Mouse (Mus musculus) cerebellum, adult 2 months (tissue): ENCODE results near the gene Bcr. TPM values are rescaled to one million over a fixed set of nuclear protein-coding genes. Genes with fewer than 3 reads are reported as not detected.

Experiments
- DNase-seq, 2 experiments: peaks; one replicate each; pipeline ENCODE4 v3.0.0; 2021
- H3K27ac ChIP-seq: fragments of 200-500 bp; 2 replicates; pipeline ENCODE4 v1.5.1; 2012; ENCODE audit warnings: low read length, control low read depth, inconsistent platforms; ENCODE audit not compliant: insufficient read depth
- H3K27me3 ChIP-seq: fragments of 200-500 bp; 2 replicates; pipeline ENCODE4 v1.6.1; 2012; ENCODE audit warnings: inconsistent platforms, mild to moderate bottlenecking, low read length, moderate library complexity; ENCODE audit not compliant: control insufficient read depth, insufficient read depth
- H3K4me1 ChIP-seq: fragments of 200-500 bp; 2 replicates; pipeline ENCODE4 v1.6.1; 2011; ENCODE audit warnings: low read length; ENCODE audit not compliant: control insufficient read depth, insufficient read depth
- H3K4me3 ChIP-seq: fragments of 200-500 bp; replicated peaks from 2 replicates; pipeline ENCODE3; 2011; ENCODE audit warnings: mild to moderate bottlenecking, low read depth, low read length, control low read depth; ENCODE audit not compliant: insufficient read depth
- CTCF ChIP-seq: fragments of 200-500 bp; IDR thresholded peaks from 2 replicates; pipeline ENCODE4 v1.5.1; 2011; ENCODE audit warnings: low read depth, mild to moderate bottlenecking, control low read depth, low read length, moderate library complexity, borderline replicate concordance; ENCODE audit not compliant: insufficient read depth
- POLR2A ChIP-seq: fragments of 200-500 bp; IDR thresholded peaks from 2 replicates; pipeline ENCODE4 v1.6.1; 2011; ENCODE audit warnings: low read length, control low read depth, borderline replicate concordance; ENCODE audit not compliant: insufficient read depth
- WGBS: fragments of 180-500 bp; shearing (Covaris S2); methylation state at CpG from one replicate; pipeline ENCODE4 v1.1.7; 2018; 5-methylcytosine and 5-hydroxymethylcytosine counted together
- polyA plus RNA-seq: library from polyadenylated mRNA; depleted of rRNA; stranded (reverse); fragments of >200 nt; gene quantifications from 2 replicates; pipeline ENCODE4 v1.2.3, GENCODE M21; 2012

Gene Bcr
- polyA plus RNA-seq, 1 experiment = 44.4 TPM

GRCm38 (mm10) chr10:75191647-75192046, 131.3 kb downstream of the Bcr start:
- H3K4me3 ChIP-seq = no peak overlapping the region
- H3K4me1 ChIP-seq = no peaks in the 10 kb centered on the region
- 54% methylated on average over 7 of the region's 7 CpGs for WGBS
- no peak for DNase-seq
- no peak overlapping the region for H3K27ac ChIP-seq
- H3K27me3 ChIP-seq = no peaks in the 10 kb centered on the region
- TF ChIP-seq POLR2A (no peak), CTCF (no peak)

GRCm38 (mm10) chr10:75197817-75198216, 137.4 kb downstream of the Bcr start:
- Histone ChIP-seq H3K27me3 (no peaks in the 10 kb centered on the region), H3K27ac (no peak overlapping the region), H3K4me1 (no peaks in the 10 kb centered on the region), H3K4me3 (no peak overlapping the region)
- DNase-seq = no peak
- TF ChIP-seq CTCF (no peak), POLR2A (no peak)
- WGBS = 85% methylated on average over 1 of the region's 1 CpGs

GRCm38 (mm10) chr10:75200733-75201132, 140.3 kb downstream of the Bcr start:
- Histone ChIP-seq H3K27ac (no peak overlapping the region), H3K4me3 (no peak overlapping the region), H3K4me1 (no peaks in the 10 kb centered on the region), H3K27me3 (no peaks in the 10 kb centered on the region)
- TF ChIP-seq POLR2A (no peak), CTCF (no peak)
- DNase-seq = no peak
- WGBS = 70% methylated on average over 1 of the region's 1 CpGs

GRCm38 (mm10) chr10:75206192-75206591, 145.8 kb downstream of the Bcr start:
- TF ChIP-seq CTCF = no peak
- TF ChIP-seq POLR2A = no peak
- Histone ChIP-seq H3K4me1 (no peaks in the 10 kb centered on the region), H3K27ac (no peak overlapping the region), H3K4me3 (no peak overlapping the region), H3K27me3 (no peaks in the 10 kb centered on the region)
- 80% methylated on average over 4 of the region's 4 CpGs for WGBS
- DNase-seq = no peak

GRCm38 (mm10) chr10:75210841-75211240, 150.4 kb downstream of the Bcr start:
- no peaks in the 10 kb centered on the region for H3K27me3 ChIP-seq
- no peak overlapping the region for H3K27ac ChIP-seq
- no peak for DNase-seq
- H3K4me3 ChIP-seq = no peak overlapping the region
- WGBS = 82% methylated on average over 3 of the region's 3 CpGs
- TF ChIP-seq CTCF (no peak), POLR2A (no peak)
- H3K4me1 ChIP-seq = peaks cover 3% of the 10 kb centered on the region; the same call in 1 of the 2 replicates

GRCm38 (mm10) chr10:75211807-75212645, 151.6 kb downstream of the Bcr start, which contains the start of gene Specc1l:
Gene Specc1l (plus strand): TSS chr10:75212073.
- TF ChIP-seq CTCF = no peak
- peak; percentile 98 for TF ChIP-seq POLR2A
- no peaks in the 10 kb centered on the region for H3K27me3 ChIP-seq
- H3K4me3 ChIP-seq = peak within 1 kb of the TSS; percentile 72
- peak; percentile 97 to 98 for DNase-seq
- H3K4me1 ChIP-seq = peaks cover 3% of the 10 kb centered on the region; the same call in 1 of the 2 replicates
- WGBS = under 1% methylated on average over 80 of the region's 80 CpGs
- H3K27ac ChIP-seq = peak within 1 kb of the TSS; percentile 74

- peak overlapping the region; percentile 72 for H3K4me3 ChIP-seq
- H3K4me1 ChIP-seq = peaks cover 6% of the 10 kb centered on the region; the same call in 1 of the 2 replicates
- DNase-seq = peak; percentile 71
- no peaks in the 10 kb centered on the region for H3K27me3 ChIP-seq
- no peak for TF ChIP-seq POLR2A
- no peak for TF ChIP-seq CTCF
- WGBS = under 1% methylated on average over 7 of the region's 7 CpGs
- peak overlapping the region; percentile 24; the same call in 1 of the 2 replicates for H3K27ac ChIP-seq
These were observed 152.6 kb downstream of the Bcr start for GRCm38 (mm10) chr10:75212981-75213380.

- Histone ChIP-seq H3K4me1 (peaks cover 10% of the 10 kb centered on the region), H3K27ac (no peak overlapping the region), H3K4me3 (no peak overlapping the region), H3K27me3 (no peaks in the 10 kb centered on the region)
- 85% methylated on average over 3 of the region's 3 CpGs for WGBS
- no peak for TF ChIP-seq POLR2A
- no peak for TF ChIP-seq CTCF
- DNase-seq = no peak
These were observed 160.3 kb downstream of the Bcr start for GRCm38 (mm10) chr10:75220722-75221121.
